Mouse (Mus musculus) liver, embryonic 12.5 days (tissue): ENCODE measurements at regions not wholly inside any gene's neighbourhood (a gene's known extent, or its start where the extent isn't known, plus 50 kb on each side); places are given as distances from the start of the nearest gene placed in this dataset.

Experiments used
- ATAC-seq: fragments of 200-750 bp; cut with Nextera tagmentation; 2 replicates; pipeline ENCODE4 v1.8.0; 2017; ENCODE audit warnings: moderate number of reproducible peaks, mild to moderate bottlenecking, moderate library complexity
- H3K27ac ChIP-seq: fragments of 300-500 bp; sonication (generic); 2 replicates; pipeline ENCODE4 v1.5.1; 2016; ENCODE audit warnings: mild to moderate bottlenecking
- H3K27me3 ChIP-seq: fragments of 300-500 bp; sonication (generic); replicated peaks from 2 replicates; pipeline ENCODE4 v1.6.1; 2016; ENCODE audit warnings: mild to moderate bottlenecking, moderate library complexity
- H3K36me3 ChIP-seq: fragments of 300-500 bp; sonication (generic); 2 replicates; pipeline ENCODE4 v1.6.1; 2016; ENCODE audit warnings: mild to moderate bottlenecking, moderate library complexity
- H3K4me1 ChIP-seq: fragments of 300-500 bp; sonication (generic); 2 replicates; pipeline ENCODE4 v1.6.1; 2016
- H3K4me2 ChIP-seq: fragments of 300-500 bp; sonication (generic); 2 replicates; pipeline ENCODE4 v1.6.1; 2016; ENCODE audit warnings: mild to moderate bottlenecking, moderate library complexity
- H3K4me3 ChIP-seq: fragments of 300-500 bp; sonication (generic); 2 replicates; pipeline ENCODE4 v1.5.1; 2016; ENCODE audit warnings: mild to moderate bottlenecking, moderate library complexity
- H3K9ac ChIP-seq: fragments of 300-500 bp; sonication (generic); 2 replicates; pipeline ENCODE4 v1.6.1; 2016; ENCODE audit warnings: mild to moderate bottlenecking, moderate library complexity
- H3K9me3 ChIP-seq: fragments of 300-500 bp; sonication (generic); replicated peaks from 2 replicates; pipeline ENCODE4 v1.6.1; 2016; ENCODE audit warnings: mild to moderate bottlenecking, moderate library complexity
- WGBS: fragments of 180-500 bp; shearing (Covaris S2); methylation state at CpG from one replicate; pipeline ENCODE4 v1.1.7; 2016; ENCODE audit not compliant: insufficient replicate concordance; 5-methylcytosine and 5-hydroxymethylcytosine counted together

- Histone ChIP-seq H3K36me3 (no peaks in the 10 kb centered on the region), H3K27ac (no peak overlapping the region), H3K4me2 (no peak overlapping the region), H3K27me3 (no peaks in the 10 kb centered on the region), H3K4me1 (no peaks in the 10 kb centered on the region), H3K9ac (no peak overlapping the region), H3K4me3 (no peak overlapping the region), H3K9me3 (no peaks in the 10 kb centered on the region)
- 60% methylated on average over 5 of the region's 5 CpGs for WGBS
- ATAC-seq = no peak
These were observed 450.7 kb downstream of the Fgf9 start for GRCm38 (mm10) chr14:58520976-58521549.

GRCm38 (mm10) chr14:58520384-58520783 is 450.0 kb downstream of the Fgf9 start:
- Histone ChIP-seq H3K27ac (no peak overlapping the region), H3K36me3 (no peaks in the 10 kb centered on the region), H3K4me1 (no peaks in the 10 kb centered on the region), H3K9me3 (no peaks in the 10 kb centered on the region), H3K4me3 (no peak overlapping the region), H3K4me2 (no peak overlapping the region), H3K27me3 (no peaks in the 10 kb centered on the region), H3K9ac (no peak overlapping the region)
- no peak for ATAC-seq
- 57% methylated on average over 5 of the region's 5 CpGs for WGBS

GRCm38 (mm10) chr14:58519086-58519485 is 448.7 kb downstream of the Fgf9 start:
- no peak for ATAC-seq
- H3K9me3 ChIP-seq = no peaks in the 10 kb centered on the region
- 50% methylated on average over 1 of the region's 1 CpGs for WGBS

GRCm38 (mm10) chr14:58516543-58516942 is 446.2 kb downstream of the Fgf9 start:
- 30% methylated on average over 4 of the region's 4 CpGs for WGBS
- Histone ChIP-seq H3K9me3 (no peaks in the 10 kb centered on the region), H3K4me1 (no peaks in the 10 kb centered on the region), H3K27ac (no peak overlapping the region), H3K36me3 (no peaks in the 10 kb centered on the region), H3K4me2 (no peak overlapping the region), H3K9ac (no peak overlapping the region), H3K27me3 (no peaks in the 10 kb centered on the region), H3K4me3 (no peak overlapping the region)
- ATAC-seq = no peak

More at GRCm38 (mm10) chr14:58519086-58519485, 448.7 kb downstream of the Fgf9 start:
- no peaks in the 10 kb centered on the region for H3K27me3 ChIP-seq
- H3K36me3 ChIP-seq = no peaks in the 10 kb centered on the region
- no peaks in the 10 kb centered on the region for H3K4me1 ChIP-seq
- no peak overlapping the region for H3K27ac ChIP-seq
- no peak overlapping the region for H3K9ac ChIP-seq
- H3K4me2 ChIP-seq = no peak overlapping the region
- no peak overlapping the region for H3K4me3 ChIP-seq

DNA sequence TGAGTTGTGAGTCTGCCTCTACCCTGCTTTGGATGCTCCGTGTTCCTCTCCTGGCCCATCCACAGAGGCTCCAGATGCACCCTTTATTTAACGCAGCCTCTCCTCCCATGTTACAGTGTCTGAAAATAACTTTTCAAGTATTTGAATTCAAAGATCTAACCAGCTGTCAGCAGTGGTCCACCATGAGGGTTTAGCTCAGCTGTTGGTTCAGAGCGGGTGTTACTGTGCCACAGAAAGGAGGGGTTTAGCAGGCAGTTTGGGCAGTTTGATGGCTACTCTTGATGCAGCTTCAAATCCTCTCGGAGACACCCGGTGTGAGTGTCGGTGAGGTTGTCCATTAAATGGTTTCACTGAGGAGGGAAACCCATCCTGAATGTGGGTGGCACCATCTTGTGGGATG is 441.8 kb downstream of the Fgf9 start:
- Histone ChIP-seq H3K36me3 (no peaks in the 10 kb centered on the region), H3K9ac (no peak overlapping the region), H3K4me2 (no peak overlapping the region), H3K27ac (no peak overlapping the region), H3K4me3 (no peak overlapping the region), H3K9me3 (no peaks in the 10 kb centered on the region), H3K4me1 (no peaks in the 10 kb centered on the region), H3K27me3 (no peaks in the 10 kb centered on the region)
- 72% methylated on average over 6 of the region's 6 CpGs for WGBS
- ATAC-seq = no peak

- Histone ChIP-seq H3K4me2 (no peak overlapping the region), H3K4me1 (no peaks in the 10 kb centered on the region), H3K9me3 (no peaks in the 10 kb centered on the region), H3K9ac (no peak overlapping the region), H3K4me3 (no peak overlapping the region), H3K36me3 (no peaks in the 10 kb centered on the region), H3K27ac (no peak overlapping the region), H3K27me3 (no peaks in the 10 kb centered on the region)
- WGBS = 49% methylated on average over 4 of the region's 4 CpGs
- ATAC-seq = no peak
These were observed 441.2 kb downstream of the Fgf9 start for GRCm38 (mm10) chr14:58511571-58511985.

DNA sequence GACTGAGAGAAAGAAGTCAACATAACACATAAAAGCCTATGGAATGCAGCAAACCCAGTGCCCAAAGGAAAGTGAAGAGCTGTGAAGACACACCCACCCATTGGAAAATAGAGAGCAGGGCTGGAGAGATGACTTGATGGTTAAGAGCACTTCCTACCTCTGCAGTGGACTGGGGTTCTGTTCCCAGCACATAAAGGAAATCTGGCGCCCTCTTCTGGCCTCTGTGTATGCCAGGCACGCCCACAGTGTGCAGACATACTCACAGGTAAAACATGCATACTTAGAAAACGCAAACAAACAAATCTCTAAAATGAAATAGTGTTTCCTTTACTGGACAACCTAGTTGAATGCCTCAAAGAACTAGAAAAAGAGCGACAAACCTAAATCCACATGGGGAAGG is 440.4 kb downstream of the Fgf9 start:
- Histone ChIP-seq H3K4me1 (no peaks in the 10 kb centered on the region), H3K9ac (no peak overlapping the region), H3K27ac (no peak overlapping the region), H3K4me3 (no peak overlapping the region), H3K27me3 (no peaks in the 10 kb centered on the region), H3K9me3 (no peaks in the 10 kb centered on the region), H3K36me3 (no peaks in the 10 kb centered on the region), H3K4me2 (no peak overlapping the region)
- ATAC-seq = no peak
- WGBS = 41% methylated on average over 4 of the region's 4 CpGs

DNA sequence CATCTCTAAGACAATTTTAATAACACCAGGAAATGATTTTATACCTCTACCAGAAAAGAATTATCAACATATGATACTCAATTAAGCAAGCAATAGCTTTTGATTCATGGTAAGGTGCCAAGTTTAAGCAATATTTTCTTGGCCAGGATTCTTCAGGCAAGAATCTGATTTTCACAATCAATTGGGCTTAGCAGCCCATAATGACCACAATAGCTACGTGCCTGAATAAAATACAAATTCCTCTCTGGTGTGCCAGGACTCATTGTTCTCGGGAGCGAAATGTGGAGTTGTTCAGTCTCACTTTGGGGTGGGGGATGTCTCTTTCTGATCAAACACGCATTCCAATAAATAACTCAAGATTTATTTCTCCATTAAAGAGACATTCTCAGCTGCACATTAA is 438.8 kb downstream of the Fgf9 start:
- ATAC-seq = no peak
- Histone ChIP-seq H3K36me3 (no peaks in the 10 kb centered on the region), H3K4me3 (no peak overlapping the region), H3K4me2 (no peak overlapping the region), H3K9ac (no peak overlapping the region), H3K4me1 (no peaks in the 10 kb centered on the region), H3K27me3 (no peaks in the 10 kb centered on the region), H3K27ac (no peak overlapping the region), H3K9me3 (no peaks in the 10 kb centered on the region)
- WGBS = 59% methylated on average over 4 of the region's 4 CpGs

DNA sequence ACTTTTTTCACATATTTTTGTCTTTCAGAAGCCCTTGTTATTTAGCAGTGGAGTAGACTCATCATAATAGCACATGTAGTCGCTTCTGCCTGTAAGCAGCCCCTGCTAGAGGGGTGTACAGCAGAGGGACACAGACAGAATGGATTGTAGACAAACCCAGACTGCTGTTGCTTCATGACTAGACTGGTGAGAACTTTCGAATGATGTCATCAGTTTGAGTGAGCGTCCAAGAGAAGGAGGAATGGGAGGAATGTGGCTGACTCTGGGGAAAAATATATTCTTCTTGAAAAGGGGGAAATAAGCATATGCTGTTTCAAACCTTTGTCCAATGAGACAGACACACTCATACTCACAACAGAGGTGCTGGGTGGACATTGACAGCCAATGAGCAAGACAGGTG is 436.1 kb downstream of the Fgf9 start:
- 61% methylated on average over 3 of the region's 3 CpGs for WGBS
- H3K36me3 ChIP-seq = no peaks in the 10 kb centered on the region
- no peak for ATAC-seq

DNA sequence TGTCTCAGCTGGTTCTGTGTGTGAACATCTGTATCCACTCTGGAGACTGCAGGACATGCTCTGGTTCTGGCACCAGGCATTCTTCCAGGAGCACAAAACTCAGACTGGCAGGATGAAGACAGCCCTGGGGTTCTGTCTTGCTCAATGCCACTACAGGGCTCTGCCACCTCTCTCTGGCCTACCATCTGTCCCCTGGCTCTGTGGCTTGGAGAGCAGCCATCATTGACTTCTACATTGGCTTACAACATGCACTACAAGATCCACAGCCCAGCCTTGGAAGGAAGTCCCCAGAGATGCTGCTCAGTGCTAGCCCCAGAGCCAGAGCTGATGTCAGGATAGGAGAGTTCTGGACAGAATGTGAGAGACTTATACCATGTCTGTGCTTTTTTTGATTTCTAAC is 435.5 kb downstream of the Fgf9 start:
- H3K4me3 ChIP-seq = no peak overlapping the region
- H3K9me3 ChIP-seq = no peaks in the 10 kb centered on the region; the same call in 1 of the 2 replicates
- no peak overlapping the region for H3K27ac ChIP-seq
- no peaks in the 10 kb centered on the region for H3K36me3 ChIP-seq
- H3K4me2 ChIP-seq = no peak overlapping the region
- no peak for ATAC-seq
- no peaks in the 10 kb centered on the region for H3K27me3 ChIP-seq
- no peak overlapping the region for H3K9ac ChIP-seq
- H3K4me1 ChIP-seq = no peaks in the 10 kb centered on the region

More for the DNA sequence above, 436.1 kb downstream of the Fgf9 start:
- Histone ChIP-seq H3K9me3 (no peaks in the 10 kb centered on the region), H3K9ac (no peak overlapping the region), H3K4me3 (no peak overlapping the region), H3K27ac (no peak overlapping the region), H3K4me1 (no peaks in the 10 kb centered on the region), H3K4me2 (no peak overlapping the region), H3K27me3 (no peaks in the 10 kb centered on the region)

DNA sequence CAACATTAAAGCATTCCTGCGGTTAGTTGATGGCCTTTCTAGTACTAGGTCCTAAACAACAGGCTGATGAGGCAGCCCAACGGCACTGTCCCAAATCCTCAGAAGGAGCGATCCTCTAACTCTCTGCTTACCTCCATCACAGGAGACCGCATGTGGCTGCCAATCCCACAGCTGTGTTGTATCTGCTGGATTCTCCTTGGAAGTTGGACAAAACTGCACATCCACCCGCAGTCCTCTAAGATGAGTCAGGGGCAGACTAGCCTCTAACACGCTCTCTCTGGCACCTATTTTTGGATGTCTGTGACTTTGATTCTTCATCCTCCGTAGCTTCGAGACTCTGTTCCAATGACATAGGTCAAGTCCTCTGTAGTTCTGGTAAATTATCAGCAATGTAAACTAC is 432.5 kb downstream of the Fgf9 start:
- Histone ChIP-seq H3K27ac (no peak overlapping the region), H3K4me2 (no peak overlapping the region), H3K4me1 (no peaks in the 10 kb centered on the region), H3K9ac (no peak overlapping the region), H3K4me3 (no peak overlapping the region), H3K9me3 (no peaks in the 10 kb centered on the region; the same call in 1 of the 2 replicates), H3K27me3 (no peaks in the 10 kb centered on the region), H3K36me3 (no peaks in the 10 kb centered on the region)
- WGBS = 73% methylated on average over 8 of the region's 8 CpGs
- ATAC-seq = no peak

DNA sequence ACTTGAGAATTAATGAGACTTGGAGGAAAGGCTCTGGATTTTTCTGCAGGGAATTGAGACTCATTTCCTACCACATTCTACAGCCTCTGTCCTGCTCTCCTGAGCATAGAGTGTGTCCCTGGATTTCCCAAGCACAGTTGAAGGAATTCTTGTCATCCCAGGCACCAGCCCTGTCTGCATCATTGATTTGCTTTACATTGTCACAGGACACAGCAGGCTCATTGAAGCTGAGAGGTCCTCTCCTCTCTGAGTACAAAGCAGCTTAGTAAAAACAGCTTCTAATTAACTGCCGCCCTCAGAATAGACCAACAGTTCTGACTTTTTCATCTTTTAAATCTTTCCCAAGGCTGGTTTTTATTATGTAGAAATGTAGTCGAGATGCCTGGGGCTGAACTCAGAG is 429.7 kb downstream of the Fgf9 start:
- H3K4me2 ChIP-seq = no peak overlapping the region
- no peak for ATAC-seq
- no peaks in the 10 kb centered on the region for H3K4me1 ChIP-seq
- H3K27ac ChIP-seq = no peak overlapping the region
- no peak overlapping the region for H3K4me3 ChIP-seq
- no peaks in the 10 kb centered on the region for H3K27me3 ChIP-seq
- no peaks in the 10 kb centered on the region; the same call in 1 of the 2 replicates for H3K9me3 ChIP-seq
- H3K36me3 ChIP-seq = no peaks in the 10 kb centered on the region
- no peak overlapping the region for H3K9ac ChIP-seq
- 53% methylated on average over 2 of the region's 2 CpGs for WGBS

DNA sequence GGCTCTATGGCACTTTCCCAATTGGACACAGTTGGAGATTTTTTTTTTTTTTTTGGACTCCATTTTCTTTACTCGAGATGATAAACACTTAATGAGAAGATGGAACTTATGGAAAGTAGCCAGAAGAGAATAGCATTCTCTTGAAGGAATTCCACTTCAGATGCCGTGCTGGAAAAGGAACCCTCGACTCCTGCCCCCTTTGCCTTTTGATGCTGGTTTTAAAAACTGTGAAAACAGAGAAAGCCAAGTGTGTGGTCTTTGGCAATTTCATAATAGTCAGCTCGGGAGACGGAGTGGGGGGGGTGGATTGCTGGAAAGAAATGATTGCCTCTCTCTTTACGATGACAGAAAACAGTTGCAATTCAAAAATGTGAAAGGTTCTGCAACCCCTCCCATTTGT is 429.2 kb downstream of the Fgf9 start:
- Histone ChIP-seq H3K4me3 (no peak overlapping the region), H3K27ac (no peak overlapping the region), H3K9me3 (no peaks in the 10 kb centered on the region; the same call in 1 of the 2 replicates), H3K4me2 (no peak overlapping the region), H3K4me1 (no peaks in the 10 kb centered on the region), H3K27me3 (no peaks in the 10 kb centered on the region), H3K36me3 (no peaks in the 10 kb centered on the region), H3K9ac (no peak overlapping the region)
- no peak for ATAC-seq
- 51% methylated on average over 6 of the region's 6 CpGs for WGBS
